Mouse (Mus musculus) CH12.LX (cell line): ENCODE measurements around the gene Mpst. TPM values are rescaled to one million over a fixed set of nuclear protein-coding genes. Genes with fewer than 3 reads are reported as not detected.

Experiments used
- DNase-seq: peaks from one replicate; pipeline ENCODE4 v3.0.0-alpha.2; 2013; ENCODE audit errors: extremely low read depth
- H3K27ac ChIP-seq: 2 replicates; pipeline ENCODE4 v1.5.1; 2012; ENCODE audit warnings: low read depth, mild to moderate bottlenecking, control low read depth, moderate library complexity; ENCODE audit not compliant: insufficient read depth
- H3K27me3 ChIP-seq: replicated peaks from 2 replicates; pipeline ENCODE3; 2012; ENCODE audit warnings: inconsistent platforms
- H3K36me3 ChIP-seq, 2 experiments: replicated peaks in 1 of 2; 2 replicates each; pipeline versions ENCODE3 to v1.6.1; 2012; ENCODE audit warnings: inconsistent platforms in 1 of 2, low read length in 1 of 2, mild to moderate bottlenecking in 1 of 2, mixed read lengths in 1 of 2, moderate library complexity in 1 of 2; ENCODE audit not compliant: control insufficient read depth in 1 of 2, insufficient read depth in 1 of 2
- H3K4me1 ChIP-seq, 2 experiments: 2 replicates each; pipeline ENCODE4 v1.6.1; 2012; ENCODE audit warnings: inconsistent platforms in 1 of 2, moderate library complexity in 1 of 2; ENCODE audit not compliant: insufficient read depth in 2 of 2, control insufficient read depth in 1 of 2
- H3K4me2 ChIP-seq: 2 replicates; pipeline ENCODE4 v1.6.1; 2012; ENCODE audit warnings: low read depth, mild to moderate bottlenecking, control low read depth; ENCODE audit not compliant: poor library complexity, insufficient read depth, severe bottlenecking
- H3K4me3 ChIP-seq, 3 experiments: fragments of 150-350 bp in 1 of 3; sonication (generic) in 1 of 3; replicated peaks in 1 of 3; 2 replicates each; pipeline versions ENCODE3 to v1.5.1; 2011 to 2012; ENCODE audit warnings: low read depth in 2 of 3, low read length in 2 of 3, mild to moderate bottlenecking in 2 of 3, moderate library complexity in 2 of 3, control low read depth in 1 of 3, improper control_type of control experiment in 1 of 3, inconsistent platforms in 1 of 3, mixed read lengths in 1 of 3; ENCODE audit not compliant: poor library complexity in 1 of 3
- H3K79me2 ChIP-seq: replicated peaks from 2 replicates; pipeline ENCODE4 v1.6.1; 2012; ENCODE audit warnings: mild to moderate bottlenecking, moderate library complexity; ENCODE audit not compliant: control insufficient read depth, poor library complexity, insufficient read depth, severe bottlenecking; ENCODE audit errors: extremely low read depth
- H3K9ac ChIP-seq: 2 replicates; pipeline ENCODE4 v1.6.1; 2012; ENCODE audit warnings: low read depth, mild to moderate bottlenecking, control low read depth, moderate library complexity; ENCODE audit not compliant: insufficient read depth
- H3K9me3 ChIP-seq: replicated peaks from 2 replicates; pipeline ENCODE3; 2012; ENCODE audit warnings: low read length, inconsistent platforms, mixed read lengths
- BHLHE40 ChIP-seq: IDR thresholded peaks from 2 replicates; pipeline ENCODE4 v1.6.1; 2011; ENCODE audit warnings: mild to moderate bottlenecking, low read depth, low read length, improper control_type of control experiment
- CHD1 ChIP-seq: IDR thresholded peaks from 2 replicates; pipeline ENCODE4 v1.6.1; 2012; ENCODE audit warnings: low read depth, low read length, improper control_type of control experiment, inconsistent platforms
- CHD2 ChIP-seq: IDR thresholded peaks from 2 replicates; pipeline ENCODE4 v1.6.1; 2011; ENCODE audit warnings: low read length, improper control_type of control experiment
- CTCF ChIP-seq, 2 experiments: IDR thresholded peaks in 1 of 2; conservative IDR thresholded peaks in 1 of 2; 2 replicates each; pipeline ENCODE4 v1.5.1; 2011 to 2012; ENCODE audit warnings: low read depth in 2 of 2, low read length in 2 of 2, improper control_type of control experiment in 1 of 2, inconsistent platforms in 1 of 2, mild to moderate bottlenecking in 1 of 2, moderate library complexity in 1 of 2
- E2F4 ChIP-seq: IDR thresholded peaks from 2 replicates; pipeline ENCODE4 v1.6.1; 2011; ENCODE audit warnings: low read depth, low read length, improper control_type of control experiment; ENCODE audit not compliant: insufficient replicate concordance
- ELF1 ChIP-seq: IDR thresholded peaks from 2 replicates; pipeline ENCODE4 v1.6.1; 2014; ENCODE audit warnings: low read depth, mild to moderate bottlenecking, inconsistent platforms, low read length, improper control_type of control experiment
- EP300 ChIP-seq: IDR thresholded peaks from 2 replicates; pipeline ENCODE4 v1.6.1; 2011; ENCODE audit warnings: low read length, improper control_type of control experiment
- ETS1 ChIP-seq: conservative IDR thresholded peaks from 2 replicates; pipeline ENCODE4 v1.6.1; 2012; ENCODE audit warnings: low read depth, mild to moderate bottlenecking, inconsistent platforms, low read length, improper control_type of control experiment, moderate library complexity
- GABPA ChIP-seq: IDR thresholded peaks from 2 replicates; pipeline ENCODE4 v1.6.1; 2012; ENCODE audit warnings: low read depth, low read length, improper control_type of control experiment, inconsistent platforms; ENCODE audit not compliant: insufficient replicate concordance
- HCFC1 ChIP-seq: IDR thresholded peaks from 2 replicates; pipeline ENCODE4 v1.6.1; 2012; ENCODE audit warnings: low read depth, mild to moderate bottlenecking, inconsistent platforms, low read length, improper control_type of control experiment
- IRF4 ChIP-seq: IDR thresholded peaks from 2 replicates; pipeline ENCODE4 v1.6.1; 2014; ENCODE audit warnings: low read depth, mild to moderate bottlenecking, inconsistent platforms, low read length, improper control_type of control experiment
- JUN ChIP-seq: IDR thresholded peaks from 2 replicates; pipeline ENCODE4 v1.6.1; 2011; ENCODE audit warnings: low read depth, mild to moderate bottlenecking, low read length, improper control_type of control experiment, moderate library complexity; ENCODE audit not compliant: insufficient read depth
- JUND ChIP-seq: conservative IDR thresholded peaks from 2 replicates; pipeline ENCODE4 v1.6.1; 2011; ENCODE audit warnings: low read depth, low read length, improper control_type of control experiment
- KAT2A ChIP-seq: IDR thresholded peaks from 2 replicates; pipeline ENCODE4 v1.6.1; 2012; ENCODE audit warnings: low read length, improper control_type of control experiment, inconsistent platforms; ENCODE audit not compliant: insufficient replicate concordance
- MAFK ChIP-seq: IDR thresholded peaks from 2 replicates; pipeline ENCODE4 v1.6.1; 2011; ENCODE audit warnings: low read length, improper control_type of control experiment; ENCODE audit not compliant: insufficient replicate concordance
- MAX ChIP-seq: IDR thresholded peaks from 2 replicates; pipeline ENCODE4 v1.6.1; 2011; ENCODE audit warnings: low read length, improper control_type of control experiment
- MAZ ChIP-seq: IDR thresholded peaks from 2 replicates; pipeline ENCODE4 v1.6.1; 2012; ENCODE audit warnings: low read depth, mild to moderate bottlenecking, inconsistent platforms, low read length, improper control_type of control experiment, moderate library complexity
- MEF2A ChIP-seq: IDR thresholded peaks from 2 replicates; pipeline ENCODE4 v1.6.1; 2014; ENCODE audit warnings: low read depth, mild to moderate bottlenecking, inconsistent platforms, low read length, improper control_type of control experiment, borderline replicate concordance
- MXI1 ChIP-seq: IDR thresholded peaks from 2 replicates; pipeline ENCODE4 v1.6.1; 2011; ENCODE audit warnings: mild to moderate bottlenecking, low read depth, low read length, improper control_type of control experiment
- MYC ChIP-seq: IDR thresholded peaks from 2 replicates; pipeline ENCODE4 v1.6.1; 2011; ENCODE audit warnings: low read depth, mild to moderate bottlenecking, improper control_type of control experiment, low read length
- NELFE ChIP-seq: IDR thresholded peaks from 2 replicates; pipeline ENCODE4 v1.6.1; 2011; ENCODE audit warnings: low read depth, low read length, improper control_type of control experiment
- NRF1 ChIP-seq: IDR thresholded peaks from 2 replicates; pipeline ENCODE4 v1.6.1; 2014; ENCODE audit warnings: low read depth, mild to moderate bottlenecking, inconsistent platforms, low read length, improper control_type of control experiment, moderate library complexity
- PAX5 ChIP-seq: IDR thresholded peaks from 2 replicates; pipeline ENCODE4 v1.6.1; 2012; ENCODE audit warnings: low read length, inconsistent platforms, mixed read lengths
- POLR2A ChIP-seq: IDR thresholded peaks from 2 replicates; pipeline ENCODE4 v1.6.1; 2011; ENCODE audit warnings: low read depth, mild to moderate bottlenecking, improper control_type of control experiment, low read length
- POLR2AphosphoS2 ChIP-seq: IDR thresholded peaks from 2 replicates; pipeline ENCODE4 v1.6.1; 2011; ENCODE audit warnings: low read depth, low read length, improper control_type of control experiment
- RAD21 ChIP-seq: IDR thresholded peaks from 2 replicates; pipeline ENCODE4 v1.6.1; 2011; ENCODE audit warnings: low read depth, mild to moderate bottlenecking, low read length, improper control_type of control experiment, moderate library complexity
- RCOR1 ChIP-seq: conservative IDR thresholded peaks from 2 replicates; pipeline ENCODE4 v1.6.1; 2012; ENCODE audit warnings: low read depth, mild to moderate bottlenecking, inconsistent platforms, low read length, improper control_type of control experiment
- SIN3A ChIP-seq: IDR thresholded peaks from 2 replicates; pipeline ENCODE4 v1.6.1; 2012; ENCODE audit warnings: low read length, improper control_type of control experiment, inconsistent platforms
- SMC3 ChIP-seq: IDR thresholded peaks from 2 replicates; pipeline ENCODE4 v1.6.1; 2011; ENCODE audit warnings: low read depth, low read length, improper control_type of control experiment
- TBP ChIP-seq: conservative IDR thresholded peaks from 2 replicates; pipeline ENCODE4 v1.6.1; 2011; ENCODE audit warnings: low read depth, low read length, improper control_type of control experiment
- TCF12 ChIP-seq: IDR thresholded peaks from 2 replicates; pipeline ENCODE4 v1.6.1; 2014; ENCODE audit warnings: low read depth, mild to moderate bottlenecking, inconsistent platforms, low read length, improper control_type of control experiment
- UBTF ChIP-seq: IDR thresholded peaks from 2 replicates; pipeline ENCODE4 v1.6.1; 2012; ENCODE audit warnings: low read depth, mild to moderate bottlenecking, inconsistent platforms, low read length, improper control_type of control experiment, moderate library complexity
- USF1 ChIP-seq: IDR thresholded peaks from 2 replicates; pipeline ENCODE4 v1.6.1; 2014; ENCODE audit warnings: low read depth, mild to moderate bottlenecking, inconsistent platforms, low read length, improper control_type of control experiment
- USF2 ChIP-seq: conservative IDR thresholded peaks from 2 replicates; pipeline ENCODE4 v1.6.1; 2011; ENCODE audit warnings: low read depth, low read length, improper control_type of control experiment
- ZC3H11A ChIP-seq: IDR thresholded peaks from 2 replicates; pipeline ENCODE4 v1.6.1; 2012; ENCODE audit warnings: low read depth, mild to moderate bottlenecking, inconsistent platforms, low read length, improper control_type of control experiment
- ZKSCAN1 ChIP-seq: IDR thresholded peaks from 2 replicates; pipeline ENCODE4 v1.6.1; 2012; ENCODE audit warnings: low read depth, inconsistent platforms, low read length, improper control_type of control experiment, borderline replicate concordance
- ZMIZ1 ChIP-seq: IDR thresholded peaks from 2 replicates; pipeline ENCODE4 v1.6.1; 2012; ENCODE audit warnings: low read depth, mild to moderate bottlenecking, inconsistent platforms, low read length, improper control_type of control experiment
- ZNF384 ChIP-seq: IDR thresholded peaks from 2 replicates; pipeline ENCODE4 v1.6.1; 2012; ENCODE audit warnings: low read depth, low read length, improper control_type of control experiment, inconsistent platforms
- dilution Hi-C: fragments of 300-500 bp; cut with MboI; formaldehyde crosslinking; loops from 2 replicates; pipeline ENCODE4 v1.14.3; 2020; ENCODE audit warnings: low sequenced_read_pairs; ENCODE audit not compliant: extremely low pct_unique_long_range_greater_than_20kb, extremely low pct_ligation_motif_present
- in situ Hi-C: fragments of 300-500 bp; cut with MboI; formaldehyde crosslinking; loops from 3 replicates; pipeline ENCODE4 v1.14.3; 2019; ENCODE audit warnings: low sequenced_read_pairs, low pct_ligation_motif_present, low pct_unique_long_range_greater_than_20kb, mixed read lengths
- polyA plus RNA-seq: library from polyadenylated mRNA; unstranded; fragments of >175 nt; gene quantifications from 2 replicates; pipeline ENCODE4 v1.2.1, GENCODE M21; 2012; ENCODE audit warnings: low read depth; ENCODE audit not compliant: insufficient read length
- total RNA-seq, 2 experiments: library from RNA; depleted of rRNA; stranded (reverse); fragments of 300-350 nt in 1 of 2; fragments of >200 nt in 1 of 2; gene quantifications; 2 replicates each; pipeline ENCODE4 v1.2.3; 2012 to 2014

Mpst gene
- total and polyA plus RNA-seq, 3 experiments: 24.4 to 46.3 (median 27.0) TPM

- in situ Hi-C loops: loop anchor here (5.0 to 25.0 kb wide), 3 partner anchors 64 to 289 kb away; partner anchors contain the start of gene C1qtnf6
- Histone ChIP-seq H3K4me2 (peak overlapping the region; percentile 88), H3K79me2 (no peaks in the 10 kb centered on the region), H3K27me3 (no peaks in the 10 kb centered on the region), H3K4me3 (peak overlapping the region; percentile 22 to 42 (median 37)), H3K4me1 (peaks cover 38 to 63% of the 10 kb centered on the region in 2 experiments), H3K36me3 (no peaks in the 10 kb centered on the region), H3K9ac (peak overlapping the region; percentile 69), H3K27ac (peak overlapping the region; percentile 51), H3K9me3 (peaks cover 3% of the 10 kb centered on the region)
- TF ChIP-seq CTCF (conservative IDR thresholded peaks at IDR 0.05 in 1 of 2, IDR thresholded peaks at IDR 0.05 in 1 of 2; ENCODE audit: low read depth in 2 of 2, low read length in 2 of 2) (peak; percentile 84 to 92), ZC3H11A (peak; percentile 65), KAT2A (no peak), BHLHE40 (peak; percentile 21; the same call in 1 of the 2 replicates), IRF4 (peak; percentile 51; the same call in 1 of the 2 replicates), TCF12 (no peak), RCOR1 (no peak), JUND (no peak), MXI1 (no peak), ZNF384 (no peak), SIN3A (peak; percentile 66), NRF1 (no peak), ZKSCAN1 (no peak), POLR2AphosphoS2 (no peak), E2F4 (peak; percentile 70; the same call in 1 of the 2 replicates), USF1 (no peak), UBTF (no peak), MYC (peak; percentile 30; the same call in 1 of the 2 replicates), HCFC1 (0 out of 2 replicates have a peak, but pooled peaks have one; percentile 21), USF2 (no peak), CHD2 (no peak), ELF1 (no peak), MAFK (no peak), RAD21 (peak; percentile 80), GABPA (no peak), ETS1 (peak; percentile 27; the same call in 1 of the 2 replicates), CHD1 (peak; percentile 88; the same call in 1 of the 2 replicates), TBP (no peak), MEF2A (peak; percentile 49; the same call in 1 of the 2 replicates), MAX (no peak), PAX5 (no peak), ZMIZ1 (no peak), SMC3 (peak; percentile 95), MAZ (0 out of 2 replicates have a peak, but pooled peaks have one; percentile 38), EP300 (peak; percentile 63), POLR2A (no peak), NELFE (0 out of 2 replicates have a peak, but pooled peaks have one; percentile 17), JUN (no peak)
- DNase-seq: peak; percentile 92
- dilution Hi-C loops: no loop called here
Measured at GRCm38 (mm10) chr15:78447746-78448535, 41.7 kb downstream of the Mpst start.
